In genomic region chr6:97211981-97212380, GRCm38 (mm10) we compare ENCODE assay signal across 8 mouse cellular contexts. TPM values are rescaled to one million over a fixed set of nuclear protein-coding genes. Genes with fewer than 3 reads are reported as not detected.
DNase-seq lines count a peak whose midpoint lies in the region; ATAC-seq and TF ChIP-seq lines count a peak whose summit lies in the region.

No protein-coding gene starts in this region.

- peak overlapping the region; percentile 80 for H3K4me2 ChIP-seq in embryonic facial prominence, embryonic 13.5 days
- H3K4me2 ChIP-seq in liver, embryonic 13.5 days: peak overlapping the region; percentile 88
- peak overlapping the region; percentile 79 for H3K4me2 ChIP-seq in myocyte (ENCODE audit: low read depth)

- H3K9me3 ChIP-seq in embryonic facial prominence, embryonic 13.5 days: no peaks in the 10 kb centered on the region
- H3K9me3 ChIP-seq in liver, embryonic 13.5 days (replicated peaks): no peaks in the 10 kb centered on the region

- 73% methylated on average over 12 of the region's 12 CpGs for WGBS in embryonic facial prominence, embryonic 13.5 days
- 20% methylated on average over 12 of the region's 12 CpGs for WGBS in liver, embryonic 13.5 days (ENCODE audit: insufficient replicate concordance)

- peak overlapping the region; percentile 57 for H3ac ChIP-seq in myocyte (ENCODE audit: control insufficient read depth, insufficient read length)

- H3K27me3 ChIP-seq in embryonic facial prominence, embryonic 13.5 days: no peaks in the 10 kb centered on the region
- H3K27me3 ChIP-seq in liver, embryonic 13.5 days: no peaks in the 10 kb centered on the region
- no peaks in the 10 kb centered on the region for H3K27me3 ChIP-seq in myocyte (ENCODE audit: control insufficient read depth, insufficient read depth, insufficient read length)

- peak; percentile 48 for DNase-seq in urinary bladder, adult 2 months (ENCODE audit: low spot score)
- DNase-seq in urinary bladder, postnatal 10 days (ENCODE audit: low spot score): no peak
- DNase-seq in heart, adult 9 months (ENCODE audit: low spot score in 2 of 2): peak; percentile 66 to 76
- DNase-seq in kidney, adult 8-10 months: peak; percentile 23 to 37
- DNase-seq in liver, embryonic 13.5 days: no peak
- DNase-seq in c-Kit-positive CD71-positive TER-119-positive erythroid progenitor cells, embryonic 14.5 days (ENCODE audit: low spot score): no peak

- H3K27ac ChIP-seq in embryonic facial prominence, embryonic 13.5 days: no peak overlapping the region
- H3K27ac ChIP-seq in liver, embryonic 13.5 days: peak overlapping the region; percentile 83

- peaks cover 57% of the 10 kb centered on the region for H3K79me2 ChIP-seq in myocyte (ENCODE audit: control insufficient read depth, insufficient read depth)

- peak; percentile 34 for TF ChIP-seq POLR2A in myocyte (IDR thresholded peaks at IDR 0.05; ENCODE audit: insufficient read length, low read depth)

- peaks cover 10% of the 10 kb centered on the region; the same call in 1 of the 2 replicates for H3K36me3 ChIP-seq in embryonic facial prominence, embryonic 13.5 days
- peaks cover 15% of the 10 kb centered on the region for H3K36me3 ChIP-seq in liver, embryonic 13.5 days
- peaks cover 17% of the 10 kb centered on the region for H3K36me3 ChIP-seq in myocyte (ENCODE audit: control insufficient read depth, insufficient read depth)

- peak overlapping the region; percentile 69 for H3K4me3 ChIP-seq in embryonic facial prominence, embryonic 13.5 days
- peak overlapping the region; percentile 79 for H3K4me3 ChIP-seq in liver, embryonic 13.5 days (replicated peaks)
- H3K4me3 ChIP-seq in myocyte: peak overlapping the region; percentile 90

- peaks cover 22% of the 10 kb centered on the region for H3K4me1 ChIP-seq in embryonic facial prominence, embryonic 13.5 days
- peaks cover 65% of the 10 kb centered on the region for H3K4me1 ChIP-seq in liver, embryonic 13.5 days (replicated peaks)

- ATAC-seq in embryonic facial prominence, embryonic 13.5 days (ENCODE audit: insufficient number of reproducible peaks, insufficient read depth, low FRiP score, low TSS enrichment, low read depth): no peak
- ATAC-seq in liver, embryonic 13.5 days (ENCODE audit: low read depth): 0 out of 2 replicates have a peak, but pooled peaks have one; percentile 22

- H3K9ac ChIP-seq in embryonic facial prominence, embryonic 13.5 days: peak overlapping the region; percentile 79
- peak overlapping the region; percentile 91 for H3K9ac ChIP-seq in liver, embryonic 13.5 days

TF ChIP-seq in myocyte, 11 proteins besides CTCF, POLR2A, EP300 and RAD21:
- TF ChIP-seq MYOD1 (IDR thresholded peaks at IDR 0.05; ENCODE audit: control insufficient read depth in 1 of 3, insufficient read length in 2 of 3, low read depth in 2 of 3) (peak in 1 of 3 experiments; percentile 9), E2F4 (IDR thresholded peaks at IDR 0.05; ENCODE audit: insufficient read depth) (no peak), POLR2AphosphoS2 (IDR thresholded peaks at IDR 0.05; ENCODE audit: insufficient read length, low read depth) (peak; percentile 74), TCF12 (IDR thresholded peaks at IDR 0.05; ENCODE audit: insufficient read depth, poor library complexity, severe bottlenecking) (no peak), MAX (IDR thresholded peaks at IDR 0.05; ENCODE audit: low read depth) (peak; percentile 64)

RNA-seq across cellular contexts. Expression of gene Arl6ip5, which starts 1.5 kb away (rescaled TPM):
- polyA plus RNA-seq in urinary bladder, adult 2 months (2012; rRNA removed): 159 and 162 TPM in 2 replicates
- 65.9 and 69.1 TPM in 2 replicates for polyA plus RNA-seq in embryonic facial prominence, embryonic 13.5 days (2015; fragmentation: Nextera tagmentation; extraction: Ambion mirVana)
- polyA plus RNA-seq in liver, embryonic 13.5 days (2015; fragmentation: Nextera tagmentation; extraction: Ambion mirVana): 34.8 and 41.8 TPM in 2 replicates
- polyA plus RNA-seq in myocyte (2012; fragmentation: generic; extraction: Trizol): 750 TPM

RNA-seq across cellular contexts. Expression of gene Uba3, which starts 6.5 kb away (rescaled TPM):
- 41.8 and 52.7 TPM in 2 replicates for polyA plus RNA-seq in urinary bladder, adult 2 months (2012; rRNA removed)
- polyA plus RNA-seq in embryonic facial prominence, embryonic 13.5 days (2015; fragmentation: Nextera tagmentation; extraction: Ambion mirVana): 84.4 and 88.3 TPM in 2 replicates
- polyA plus RNA-seq in liver, embryonic 13.5 days (2015; fragmentation: Nextera tagmentation; extraction: Ambion mirVana): 31.3 and 38.0 TPM in 2 replicates
- polyA plus RNA-seq in myocyte (2012; fragmentation: generic; extraction: Trizol): 43.7 TPM

RNA-seq across cellular contexts. Expression of gene Tmf1, which starts 33.1 kb away (rescaled TPM):
- 4.2 and 8.2 TPM in 2 replicates for polyA plus RNA-seq in urinary bladder, adult 2 months (2012; rRNA removed)
- polyA plus RNA-seq in embryonic facial prominence, embryonic 13.5 days (2015; fragmentation: Nextera tagmentation; extraction: Ambion mirVana): 39.3 and 43.7 TPM in 2 replicates
- 17.3 and 21.5 TPM in 2 replicates for polyA plus RNA-seq in liver, embryonic 13.5 days (2015; fragmentation: Nextera tagmentation; extraction: Ambion mirVana)
- 11.7 TPM for polyA plus RNA-seq in myocyte (2012; fragmentation: generic; extraction: Trizol)

RNA-seq across cellular contexts. Expression of gene Lmod3, which starts 40.6 kb away (rescaled TPM):
- 0.06 and 0.18 TPM in 2 replicates for polyA plus RNA-seq in urinary bladder, adult 2 months (2012; rRNA removed)
- 0.54 and 1.0 TPM in 2 replicates for polyA plus RNA-seq in embryonic facial prominence, embryonic 13.5 days (2015; fragmentation: Nextera tagmentation; extraction: Ambion mirVana)
- polyA plus RNA-seq in liver, embryonic 13.5 days (2015; fragmentation: Nextera tagmentation; extraction: Ambion mirVana): 0.14 and 0.22 TPM in 2 replicates
- 55.6 TPM for polyA plus RNA-seq in myocyte (2012; fragmentation: generic; extraction: Trizol)

Comparison
In these comparisons a context has a peak if more than half of its experiments do, and no peak if none do; other contexts are left out.
1. DNase-seq: peak in urinary bladder, adult 2 months (single experiment), heart, adult 9 months (2 of 2) and kidney, adult 8-10 months (2 of 2); none in urinary bladder, postnatal 10 days (single experiment), liver, embryonic 13.5 days (single experiment) and c-Kit-positive CD71-positive TER-119-positive erythroid progenitor cells, embryonic 14.5 days (single experiment).
2. Peak in every context shown above with its lines, with median percentiles within 50 percentile points of each other: H3K4me2 ChIP-seq and H3K4me3 ChIP-seq.